Mouse (Mus musculus): ENCODE results near the gene Mettl16. TPM values are rescaled to one million over a fixed set of nuclear protein-coding genes. Genes with fewer than 3 reads are reported as not detected.

Gene Mettl16
- polyA plus RNA-seq, 1 experiment from 2014 or later = 13.4 TPM

DNA sequence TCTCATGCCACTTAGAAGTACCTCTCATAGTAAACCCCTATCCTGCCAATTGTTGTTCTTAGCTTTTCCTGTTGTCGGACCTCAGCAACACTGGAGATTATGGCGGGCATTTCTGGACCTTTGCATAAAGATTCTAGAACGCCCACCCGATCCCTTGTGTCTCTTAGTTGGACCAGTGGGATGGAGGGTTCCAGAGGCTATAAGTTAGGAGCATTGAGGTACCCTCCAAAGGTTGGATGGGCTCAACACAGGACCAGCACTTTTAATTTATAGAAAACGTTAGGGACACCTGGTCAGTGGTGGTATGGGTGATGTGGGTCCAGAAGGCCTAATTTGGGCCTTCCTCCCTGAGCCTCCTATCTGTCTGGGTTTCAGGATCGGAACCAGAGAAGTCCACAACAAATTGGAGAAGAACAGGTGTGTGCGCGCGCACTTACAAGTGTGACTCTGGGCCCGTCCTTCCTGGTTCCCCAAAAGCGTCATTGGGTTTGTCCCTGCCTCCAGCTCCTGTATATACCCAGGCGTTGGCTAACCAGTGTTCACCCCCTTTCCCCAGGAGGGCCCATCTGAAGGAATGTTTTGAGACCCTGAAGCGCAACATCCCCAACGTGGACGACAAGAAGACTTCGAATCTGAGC, 66.5 kb downstream of the Mettl16 start:
- WGBS = 43% methylated on average over 16 of the region's 16 CpGs
- Histone ChIP-seq H3K27me3 (ENCODE audit: control insufficient read depth, insufficient read depth, low read length) (no peaks in the 10 kb centered on the region), H3K36me3 (ENCODE audit: control insufficient read depth, insufficient read depth, low read length) (no peaks in the 10 kb centered on the region; the same call in 1 of the 2 replicates), H3K4me3 (ENCODE audit: low read depth, low read length) (peak overlapping the region; percentile 56), H3K9me3 (ENCODE audit: control insufficient read depth, low read length) (no peaks in the 10 kb centered on the region), H3K9ac (ENCODE audit: low read length) (peak overlapping the region; percentile 27; the same call in 1 of the 2 replicates), H3K4me2 (replicated peaks; ENCODE audit: low read depth) (peak overlapping the region; percentile 79), H3K27ac (replicated peaks) (peak overlapping the region; percentile 96), H3K4me1 (replicated peaks; ENCODE audit: control insufficient read depth, insufficient read depth) (peaks cover 12% of the 10 kb centered on the region; the same call in 1 of the 2 replicates)
- ATAC-seq (ENCODE audit: low FRiP score, low TSS enrichment) (peak; percentile 7), DNase-seq (ENCODE audit: low spot score) (no peak)
- TF ChIP-seq CTCF (IDR thresholded peaks at IDR 0.05; ENCODE audit: low read depth) = no peak
- TF ChIP-seq EP300 (optimal IDR thresholded peaks at IDR 0.05) = no peak

DNA sequence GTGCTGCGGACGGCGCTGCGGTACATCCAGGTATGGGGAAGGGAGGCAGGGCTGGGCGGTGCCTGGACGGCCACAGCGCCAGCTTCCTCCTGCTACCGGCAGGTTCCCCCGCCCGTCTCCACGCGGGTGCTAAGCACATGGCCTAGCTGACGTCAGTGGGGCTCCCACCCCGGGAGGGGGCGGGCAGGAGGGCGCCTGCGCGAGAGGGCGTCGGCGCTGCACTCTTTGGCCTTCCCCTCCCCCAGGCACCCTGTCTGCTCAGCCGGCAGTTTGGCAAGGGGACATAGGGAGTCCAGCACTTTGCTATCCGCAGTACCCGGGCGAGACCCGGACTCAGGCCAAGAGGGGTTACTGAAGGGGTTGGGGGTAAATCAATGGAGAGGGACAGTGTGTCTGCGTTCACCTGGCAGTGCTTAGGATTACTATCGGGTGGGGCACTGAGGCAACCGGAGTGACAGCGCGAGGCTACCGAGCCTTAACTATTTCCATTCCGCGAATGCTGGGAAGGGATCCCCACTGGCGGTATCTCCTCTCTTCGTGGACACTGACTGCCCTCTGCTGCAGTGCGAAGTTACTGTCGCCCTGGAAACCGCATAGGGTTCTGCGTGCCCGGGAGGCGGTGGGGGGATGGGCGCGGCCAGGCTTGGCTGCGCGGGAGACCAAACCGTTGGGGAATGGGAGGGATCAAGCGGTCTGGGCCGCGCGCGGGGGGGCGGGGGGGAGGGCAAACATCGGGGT, 67.2 kb downstream of the Mettl16 start:
- H3K4me3 ChIP-seq (ENCODE audit: low read depth, low read length) = peak overlapping the region; percentile 56
- H3K27ac ChIP-seq (replicated peaks) = peak overlapping the region; percentile 96
- H3K4me1 ChIP-seq (replicated peaks; ENCODE audit: control insufficient read depth, insufficient read depth) = peaks cover 12% of the 10 kb centered on the region; the same call in 1 of the 2 replicates
- H3K36me3 ChIP-seq (ENCODE audit: control insufficient read depth, insufficient read depth, low read length) = peaks cover 4% of the 10 kb centered on the region; the same call in 1 of the 2 replicates
- H3K4me2 ChIP-seq (replicated peaks; ENCODE audit: low read depth) = peak overlapping the region; percentile 79
- peak overlapping the region; percentile 60 for H3K9ac ChIP-seq (ENCODE audit: low read length)
- H3K27me3 ChIP-seq (ENCODE audit: control insufficient read depth, insufficient read depth, low read length) = no peaks in the 10 kb centered on the region
- no peaks in the 10 kb centered on the region for H3K9me3 ChIP-seq (ENCODE audit: control insufficient read depth, low read length)
- no peak for TF ChIP-seq EP300 (optimal IDR thresholded peaks at IDR 0.05)
- TF ChIP-seq CTCF (IDR thresholded peaks at IDR 0.05; ENCODE audit: low read depth) = peak; percentile 55
- DNase-seq (ENCODE audit: low spot score) = peak; percentile 99
- whole genome bisulfite sequencing = 0% methylated on average over 52 of the region's 54 CpGs
- peak; percentile 85 for ATAC-seq (ENCODE audit: low FRiP score, low TSS enrichment)

DNA sequence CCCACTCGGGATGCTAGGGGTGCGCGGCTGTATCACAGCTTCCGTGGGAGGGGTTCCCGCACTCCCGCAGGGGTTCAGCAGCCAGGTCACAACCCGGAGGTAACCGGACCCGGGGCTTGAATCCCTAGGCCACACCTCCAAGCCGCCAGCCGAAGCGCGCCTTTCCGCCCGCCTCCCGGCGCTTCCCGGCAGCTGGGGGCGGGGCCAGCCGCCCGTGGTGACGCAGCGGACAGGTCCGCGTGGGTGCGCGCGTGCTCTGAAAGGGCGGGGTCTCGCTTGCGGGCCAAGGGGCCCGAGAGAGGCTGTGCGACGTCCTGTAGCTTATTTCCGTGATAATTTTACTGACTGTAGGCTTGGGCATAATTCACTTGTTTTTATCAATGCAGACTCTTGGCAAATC, 67.8 kb downstream of the Mettl16 start:
- no peak for TF ChIP-seq CTCF (IDR thresholded peaks at IDR 0.05; ENCODE audit: low read depth)
- TF ChIP-seq EP300 (optimal IDR thresholded peaks at IDR 0.05) = no peak
- WGBS = under 1% methylated on average over 35 of the region's 35 CpGs

DNA sequence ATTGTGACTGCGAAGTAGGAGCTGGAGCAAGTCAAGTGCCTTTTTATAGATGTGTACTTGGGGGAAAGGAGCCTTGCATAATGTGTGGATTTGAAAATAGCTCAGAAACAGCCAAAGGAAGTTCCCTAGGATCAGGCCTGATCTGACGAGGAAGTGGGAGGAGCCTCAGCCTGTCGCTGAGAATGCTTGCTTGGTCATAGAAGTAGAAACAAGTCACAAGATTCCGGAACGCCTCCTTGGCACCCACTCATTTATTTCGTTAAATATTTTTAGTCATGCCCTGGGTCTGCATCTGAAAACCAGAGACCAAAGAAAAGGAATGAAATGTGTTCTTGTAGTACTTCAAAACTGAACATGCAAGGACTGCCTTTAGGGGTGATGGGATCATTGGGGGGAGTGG, 68.3 kb downstream of the Mettl16 start:
- DNase-seq (ENCODE audit: low spot score) = peak; percentile 65
- H3K4me1 ChIP-seq (replicated peaks; ENCODE audit: control insufficient read depth, insufficient read depth) = peaks cover 3% of the 10 kb centered on the region; the same call in 1 of the 2 replicates
- TF ChIP-seq EP300 (optimal IDR thresholded peaks at IDR 0.05) = no peak
- TF ChIP-seq CTCF (IDR thresholded peaks at IDR 0.05; ENCODE audit: low read depth) = no peak

More for the DNA sequence above, 67.8 kb downstream of the Mettl16 start:
- Histone ChIP-seq H3K4me3 (ENCODE audit: low read depth, low read length) (peak overlapping the region; percentile 56), H3K4me2 (replicated peaks; ENCODE audit: low read depth) (peak overlapping the region; percentile 79), H3K27ac (replicated peaks) (peak overlapping the region; percentile 96), H3K36me3 (ENCODE audit: control insufficient read depth, insufficient read depth, low read length) (peaks cover 6% of the 10 kb centered on the region; the same call in 1 of the 2 replicates), H3K9ac (ENCODE audit: low read length) (peak overlapping the region; percentile 60), H3K27me3 (ENCODE audit: control insufficient read depth, insufficient read depth, low read length) (no peaks in the 10 kb centered on the region), H3K4me1 (replicated peaks; ENCODE audit: control insufficient read depth, insufficient read depth) (peaks cover 8% of the 10 kb centered on the region; the same call in 1 of the 2 replicates), H3K9me3 (ENCODE audit: control insufficient read depth, low read length) (no peaks in the 10 kb centered on the region)
- peak; percentile 97 for DNase-seq (ENCODE audit: low spot score)
- peak; percentile 77 for ATAC-seq (ENCODE audit: low FRiP score, low TSS enrichment)

DNA sequence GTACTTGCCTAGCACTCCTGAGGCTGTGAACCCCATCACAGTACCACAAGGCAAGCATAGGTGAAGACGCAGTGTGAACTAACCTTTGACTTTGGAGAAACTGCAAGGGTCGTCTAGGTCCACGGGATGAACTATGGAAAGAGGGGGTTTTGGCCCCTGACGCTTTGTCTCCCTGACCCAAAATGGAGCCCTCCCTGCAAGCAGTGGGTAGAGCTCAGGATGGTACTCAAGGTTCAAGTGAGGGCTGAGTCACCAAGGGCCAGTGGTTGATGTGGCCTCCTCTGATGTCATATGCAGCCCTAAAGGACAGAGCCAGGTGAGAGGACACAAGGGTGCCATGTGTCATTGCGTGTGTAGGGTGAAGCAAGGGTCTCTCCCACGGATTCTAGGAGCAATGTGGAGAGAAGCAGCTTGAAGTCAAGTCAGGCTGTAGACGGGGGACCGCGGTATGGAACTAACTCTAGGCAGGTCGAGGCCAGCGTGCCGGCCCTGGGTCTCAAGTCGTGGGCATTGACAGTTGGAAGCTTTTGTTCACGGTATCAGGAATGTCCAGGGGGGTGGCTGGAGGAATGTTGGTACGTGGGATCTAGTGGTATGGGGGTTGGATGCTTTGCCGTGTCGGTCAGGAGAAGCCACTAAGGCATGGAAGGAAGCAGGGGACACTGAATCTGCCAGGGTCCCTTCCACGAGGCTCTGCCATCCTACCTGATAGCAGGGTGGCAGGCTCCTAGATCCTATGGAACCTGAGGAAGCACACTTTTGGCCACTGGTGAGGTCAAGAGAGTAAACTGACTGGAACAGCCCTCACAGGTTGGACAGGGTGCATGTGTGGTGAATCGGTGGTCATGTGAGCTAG, 69.5 kb downstream of the Mettl16 start:
- Histone ChIP-seq H3K4me1 (replicated peaks; ENCODE audit: control insufficient read depth, insufficient read depth) (peaks cover 3% of the 10 kb centered on the region; the same call in 1 of the 2 replicates), H3K4me2 (replicated peaks; ENCODE audit: low read depth) (no peak overlapping the region), H3K36me3 (ENCODE audit: control insufficient read depth, insufficient read depth, low read length) (peaks cover 6% of the 10 kb centered on the region; the same call in 1 of the 2 replicates), H3K9ac (ENCODE audit: low read length) (no peak overlapping the region), H3K27ac (replicated peaks) (no peak overlapping the region), H3K27me3 (ENCODE audit: control insufficient read depth, insufficient read depth, low read length) (no peaks in the 10 kb centered on the region), H3K9me3 (ENCODE audit: control insufficient read depth, low read length) (no peaks in the 10 kb centered on the region), H3K4me3 (ENCODE audit: low read depth, low read length) (no peak overlapping the region)
- ATAC-seq (ENCODE audit: low FRiP score, low TSS enrichment) (no peak), DNase-seq (ENCODE audit: low spot score) (no peak)
- TF ChIP-seq CTCF (IDR thresholded peaks at IDR 0.05; ENCODE audit: low read depth) = no peak
- no peak for TF ChIP-seq EP300 (optimal IDR thresholded peaks at IDR 0.05)
- WGBS = 92% methylated on average over 19 of the region's 19 CpGs

More for the DNA sequence above, 68.3 kb downstream of the Mettl16 start:
- Histone ChIP-seq H3K27ac (replicated peaks) (peak overlapping the region; percentile 96), H3K9ac (ENCODE audit: low read length) (no peak overlapping the region), H3K9me3 (ENCODE audit: control insufficient read depth, low read length) (no peaks in the 10 kb centered on the region), H3K27me3 (ENCODE audit: control insufficient read depth, insufficient read depth, low read length) (no peaks in the 10 kb centered on the region), H3K4me2 (replicated peaks; ENCODE audit: low read depth) (peak overlapping the region; percentile 79), H3K4me3 (ENCODE audit: low read depth, low read length) (peak overlapping the region; percentile 56), H3K36me3 (ENCODE audit: control insufficient read depth, insufficient read depth, low read length) (peaks cover 6% of the 10 kb centered on the region; the same call in 1 of the 2 replicates)
- WGBS = 21% methylated on average over 6 of the region's 6 CpGs
- ATAC-seq (ENCODE audit: low FRiP score, low TSS enrichment) = no peak

Measured in stomach, postnatal 0 days (tissue).